Mouse (Mus musculus): ENCODE results near the gene Mkrn1. TPM values are rescaled to one million over a fixed set of nuclear protein-coding genes. Genes with fewer than 3 reads are reported as not detected.

Gene Mkrn1
- polyA plus RNA-seq, 1 experiment from 2014 or later = 84.9 TPM

Other genes with a start within 250 kb of the Mkrn1 start
- 11.0 to 14.5 TPM (median 11.1 TPM) in 3 replicates for gene Kdm7a, start 213.7 kb downstream of the Mkrn1 start, polyA plus RNA-seq (2018)
- 15.2 to 33.3 TPM (median 21.6 TPM) in 3 replicates for gene Slc37a3, start 42.8 kb downstream of the Mkrn1 start, polyA plus RNA-seq (2018)
- gene Rab19, start 39.3 kb downstream of the Mkrn1 start, polyA plus RNA-seq (2018) = 3.6 to 21.5 TPM (median 8.0 TPM) in 3 replicates
- 3.2 to 7.7 TPM (median 5.0 TPM) in 3 replicates for gene Dennd2a, start 137.4 kb upstream of the Mkrn1 start, polyA plus RNA-seq (2018)
- 6.4 to 12.8 TPM (median 7.8 TPM) in 3 replicates for gene Adck2, start 153.4 kb upstream of the Mkrn1 start, polyA plus RNA-seq (2018)
- not detected in 3 replicates for gene Gm42420, start 165.3 kb upstream of the Mkrn1 start, polyA plus RNA-seq (2018)
- gene Ndufb2, start 172.1 kb upstream of the Mkrn1 start, polyA plus RNA-seq (2018) = 19.3 to 95.8 TPM (median 73.1 TPM) in 3 replicates

Measured in macrophage (primary cell).